Mouse (Mus musculus) T-helper 1 cell (primary cell): Measurements from ENCODE around the gene Nrp2.

Experiments used
- in situ Hi-C: fragments of 300-600 bp; cut with MboI, MseI; formaldehyde crosslinking; loops from one replicate; pipeline ENCODE4 v1.15.1; 2025; ENCODE audit warnings: high pct_unique_total_duplicates

Nrp2 gene

DNA sequence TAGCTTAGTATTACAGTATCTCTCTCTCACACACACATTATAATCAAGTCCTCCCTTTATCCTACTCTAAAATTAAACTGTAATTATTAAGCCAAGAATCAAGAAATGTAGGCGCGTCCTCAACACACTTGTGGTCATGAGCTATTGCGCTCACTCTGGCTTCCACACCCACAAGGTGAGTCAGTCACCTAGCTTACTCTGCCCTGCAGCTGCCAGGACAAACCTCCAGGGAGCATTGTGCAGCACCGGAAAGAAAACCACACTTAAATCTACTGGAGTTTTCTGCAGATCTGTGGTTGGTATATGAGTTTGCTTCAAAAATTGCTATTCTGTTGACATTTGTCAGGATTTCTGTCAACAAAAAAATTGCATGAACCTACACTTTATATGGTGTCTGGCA is 140.1 kb downstream of the Nrp2 start:
- in situ Hi-C loops = no loop called here

DNA sequence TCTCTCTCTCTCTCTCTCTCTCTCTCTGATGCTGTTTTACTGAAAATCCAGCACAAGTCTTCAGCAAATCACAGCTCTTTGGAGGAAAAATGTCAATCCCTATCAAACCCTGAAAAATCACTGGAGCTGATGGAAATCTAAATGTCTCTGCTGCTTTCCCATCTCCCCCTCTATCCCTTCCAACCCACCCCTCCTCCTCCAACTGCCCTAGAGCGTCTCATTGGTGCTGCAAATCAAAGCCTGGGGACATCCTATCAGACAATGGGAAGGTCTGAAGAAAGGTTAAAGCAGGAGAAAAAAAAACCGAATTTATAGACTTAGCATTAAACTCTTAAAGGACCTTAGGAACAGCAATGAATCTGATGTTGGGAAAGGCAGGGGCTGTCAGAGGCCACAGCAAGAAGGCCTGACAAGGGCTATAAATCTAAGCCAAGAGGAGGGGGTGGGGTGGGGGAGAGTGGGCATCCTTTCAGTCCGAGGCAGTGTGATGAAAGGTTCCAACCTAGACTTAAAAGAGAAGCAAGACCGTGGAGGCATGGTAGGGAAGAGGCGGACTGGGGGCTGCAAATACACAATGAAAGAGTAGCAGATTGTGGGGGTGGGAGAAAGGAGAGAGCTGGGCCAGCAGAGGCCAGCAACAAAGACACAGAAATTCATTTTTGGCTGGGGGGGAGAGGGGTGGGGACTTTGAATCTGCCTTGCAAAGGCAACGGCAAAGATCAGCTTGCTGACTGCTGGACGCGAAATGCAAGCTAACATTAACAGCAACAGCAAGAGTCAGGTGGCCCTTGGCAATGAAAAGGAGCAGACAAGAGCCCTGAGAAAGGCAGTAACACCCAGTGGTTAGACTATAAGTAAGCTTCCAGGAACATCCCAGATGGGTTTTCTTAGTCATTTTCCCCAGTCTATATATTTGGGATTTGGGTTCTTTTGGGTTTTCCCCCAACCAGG is 148.2 kb downstream of the Nrp2 start:
- in situ Hi-C loops = no loop called here

DNA sequence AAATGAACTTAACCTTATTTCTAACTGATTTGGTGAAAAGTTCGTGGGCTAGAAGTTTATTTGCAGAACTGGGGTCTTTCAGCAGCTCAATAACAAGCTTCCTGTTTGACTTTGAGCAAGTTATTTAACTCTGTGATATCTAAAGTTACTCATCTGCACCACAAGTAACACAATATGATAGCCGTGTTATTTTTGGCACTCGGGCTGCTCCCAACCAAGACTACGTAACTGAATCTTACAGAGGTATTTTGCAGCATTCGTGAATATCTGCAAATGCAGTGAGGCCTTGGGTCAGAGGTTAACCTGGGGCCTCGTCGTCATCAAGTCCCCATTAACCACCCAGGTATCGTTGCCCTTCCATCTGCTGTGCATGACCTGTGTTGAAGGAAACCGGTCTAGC is 150.3 kb downstream of the Nrp2 start:
- in situ Hi-C loops = no loop called here

DNA sequence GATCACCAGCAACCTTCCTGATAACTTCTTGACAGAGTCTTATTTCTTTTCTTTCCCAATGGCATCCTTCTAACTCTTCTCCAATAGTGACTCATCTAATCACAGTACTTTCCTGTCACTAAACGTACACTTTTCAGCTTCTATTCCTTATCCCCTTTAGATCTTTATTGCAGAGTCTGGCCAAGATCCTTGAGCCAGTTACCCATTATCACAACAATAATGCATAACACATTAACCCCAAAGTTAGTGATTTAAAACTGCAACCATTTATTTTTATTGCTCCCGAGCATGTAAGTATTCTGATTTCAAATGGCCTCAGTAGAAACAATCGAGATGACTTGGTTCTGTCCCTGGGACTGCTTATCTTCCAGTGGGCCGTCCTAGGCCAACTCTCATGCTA is 150.9 kb downstream of the Nrp2 start:
- in situ Hi-C loops = no loop called here

DNA sequence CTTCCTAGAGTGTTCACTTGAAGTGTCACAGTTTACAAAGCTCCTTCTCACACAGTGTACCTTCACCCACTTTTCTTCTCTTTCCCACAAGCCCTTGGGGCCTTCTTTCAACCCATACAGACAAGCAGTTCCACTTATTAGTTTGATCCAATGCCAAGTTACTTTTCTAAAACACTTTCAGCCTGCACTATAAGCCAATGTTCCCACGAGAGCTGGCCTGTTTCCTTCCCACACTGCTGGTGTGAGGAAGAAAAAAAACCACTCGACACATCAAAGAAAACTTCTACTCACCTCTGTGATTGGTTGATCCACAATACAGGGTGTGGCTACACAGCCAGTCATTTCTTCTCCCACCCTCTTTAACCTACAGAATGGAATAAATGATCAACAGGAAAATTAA is 156.0 kb downstream of the Nrp2 start:
- in situ Hi-C loops = no loop called here

DNA sequence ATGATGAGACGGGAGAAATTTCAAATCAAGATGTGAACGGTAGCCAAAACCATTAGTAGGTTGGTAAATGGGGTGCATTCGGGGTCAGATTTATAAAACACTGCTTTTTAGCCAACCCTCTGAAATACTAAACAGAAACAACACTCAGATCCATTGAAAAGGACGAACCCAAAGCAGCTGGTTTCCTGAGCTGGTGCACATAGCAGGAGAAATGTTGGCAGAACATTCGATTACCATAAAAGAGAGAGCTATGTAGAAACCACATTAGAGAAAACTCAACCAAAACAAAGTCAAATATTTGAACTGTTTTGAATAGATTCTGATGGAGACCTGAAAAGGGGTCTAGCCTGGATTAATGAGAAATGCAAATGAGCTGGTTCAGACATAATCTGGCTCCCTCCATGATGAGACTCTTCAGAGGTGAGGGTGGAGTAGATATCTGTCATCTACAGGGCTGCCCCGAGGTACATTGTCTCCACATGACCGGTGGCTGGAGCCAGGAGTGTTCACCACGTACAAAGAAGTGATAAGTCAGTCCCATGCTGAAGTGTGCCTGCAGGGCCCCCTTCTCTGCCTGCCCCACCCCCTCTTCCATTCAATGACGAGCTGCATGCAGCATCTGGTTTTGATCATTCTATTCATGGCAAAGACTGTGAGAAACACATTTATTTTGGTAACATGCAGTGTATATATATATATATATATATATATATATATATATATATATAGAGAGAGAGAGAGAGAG is 156.6 kb downstream of the Nrp2 start:
- in situ Hi-C loops = no loop called here

DNA sequence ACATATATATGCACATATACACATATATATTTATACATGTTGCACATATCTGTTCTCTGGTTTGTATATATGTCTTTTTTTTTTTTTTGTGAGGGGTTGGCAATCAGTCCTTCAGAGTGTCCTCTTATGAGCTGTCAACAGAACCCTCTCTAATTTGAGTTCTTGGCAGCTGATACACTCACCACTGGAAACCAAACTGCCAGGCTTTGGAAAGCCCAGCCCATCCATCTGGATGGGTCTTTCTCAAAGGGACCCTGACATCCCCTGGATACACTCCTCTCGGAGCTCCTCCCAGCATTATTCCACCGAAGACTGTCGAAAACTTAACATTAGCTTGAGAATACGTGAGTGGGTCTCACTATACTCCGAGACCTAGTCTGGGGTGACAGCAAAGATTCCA is 157.2 kb downstream of the Nrp2 start:
- in situ Hi-C loops = no loop called here

DNA sequence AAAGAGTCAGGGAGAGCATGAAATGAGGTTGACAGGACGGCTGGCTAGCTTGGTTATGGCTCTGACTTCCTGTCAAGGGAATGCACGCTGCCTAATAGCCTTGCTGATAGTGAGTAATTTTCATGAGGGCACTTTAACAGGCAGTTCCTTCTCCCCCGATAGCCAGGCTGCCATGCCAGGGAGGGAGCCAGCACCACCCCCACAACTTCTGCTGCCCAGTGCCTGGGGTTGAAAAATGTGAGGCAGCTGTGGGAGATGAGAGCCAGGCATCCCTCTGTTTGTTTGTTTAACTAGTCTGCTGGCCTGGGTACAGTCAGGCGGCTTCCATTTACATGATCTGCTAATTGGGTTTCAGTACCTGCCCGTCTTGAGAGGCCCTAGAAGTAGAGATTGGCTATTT is 157.7 kb downstream of the Nrp2 start:
- in situ Hi-C loops = no loop called here
